Mouse (Mus musculus): Measurements from ENCODE around the gene Mapk8ip2. TPM values are rescaled to one million over a fixed set of nuclear protein-coding genes. Genes with fewer than 3 reads are reported as not detected.

Gene Mapk8ip2
- polyA plus RNA-seq, 1 experiment from 2014 or later = 0.41 TPM

GRCm38 (mm10) chr15:89463334-89464235 lies 9.9 kb downstream of the Mapk8ip2 start:
- peaks cover 3% of the 10 kb centered on the region; the same call in 1 of the 2 replicates for H3K27me3 ChIP-seq (ENCODE audit: control insufficient read depth, insufficient read depth, low read length)
- H3K9me3 ChIP-seq (ENCODE audit: control insufficient read depth, low read length) = no peaks in the 10 kb centered on the region
- no peak overlapping the region for H3K4me2 ChIP-seq (ENCODE audit: low read length)
- no peaks in the 10 kb centered on the region for H3K4me1 ChIP-seq (ENCODE audit: control insufficient read depth in 2 of 2, insufficient read depth in 2 of 2, low read length in 2 of 2)
- no peak for ATAC-seq (ENCODE audit: insufficient number of reproducible peaks, insufficient read depth, low FRiP score, low read depth)
- WGBS = 39% methylated on average over 5 of the region's 5 CpGs
- H3K4me3 ChIP-seq (ENCODE audit: control insufficient read depth in 1 of 2, insufficient read depth in 1 of 2, low read depth in 1 of 2, low read length in 2 of 2) = no peak overlapping the region
- no peaks in the 10 kb centered on the region for H3K36me3 ChIP-seq (ENCODE audit: control insufficient read depth, insufficient read depth, low read length)
- no peak overlapping the region for H3K9ac ChIP-seq (ENCODE audit: low read length)
- no peak overlapping the region for H3K27ac ChIP-seq (replicated peaks in 1 of 2; ENCODE audit: control insufficient read depth in 1 of 2, insufficient read depth in 1 of 2, low read depth in 2 of 2, low read length in 2 of 2)

DNA sequence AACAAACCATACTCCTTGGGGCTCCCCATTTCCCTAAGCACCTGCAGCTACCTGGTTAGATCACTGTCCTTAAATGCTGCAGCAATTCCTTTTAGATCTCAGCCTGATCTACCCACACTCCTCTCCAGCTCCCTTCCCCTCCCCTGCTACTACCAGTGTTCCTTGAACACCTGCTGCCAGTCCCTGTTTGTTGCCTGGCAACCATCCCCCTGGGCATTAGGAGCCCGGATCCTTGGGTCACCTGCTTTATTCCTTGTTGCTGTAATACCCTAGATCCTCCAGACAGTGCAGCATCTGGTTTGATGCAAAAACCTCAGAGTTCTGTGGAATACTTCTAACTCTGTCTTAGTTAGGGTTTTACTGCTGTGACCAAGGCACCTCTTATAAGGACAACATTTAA lies 11.3 kb downstream of the Mapk8ip2 start:
- Histone ChIP-seq H3K9ac (ENCODE audit: low read length) (no peak overlapping the region), H3K4me2 (ENCODE audit: low read length) (no peak overlapping the region), H3K27me3 (ENCODE audit: control insufficient read depth, insufficient read depth, low read length) (no peaks in the 10 kb centered on the region; the same call in 1 of the 2 replicates), H3K9me3 (ENCODE audit: control insufficient read depth, low read length) (no peaks in the 10 kb centered on the region), H3K27ac (replicated peaks in 1 of 2; ENCODE audit: control insufficient read depth in 1 of 2, insufficient read depth in 1 of 2, low read depth in 2 of 2, low read length in 2 of 2) (no peak overlapping the region), H3K4me3 (ENCODE audit: control insufficient read depth in 1 of 2, insufficient read depth in 1 of 2, low read depth in 1 of 2, low read length in 2 of 2) (no peak overlapping the region), H3K36me3 (ENCODE audit: control insufficient read depth, insufficient read depth, low read length) (no peaks in the 10 kb centered on the region), H3K4me1 (ENCODE audit: control insufficient read depth in 2 of 2, insufficient read depth in 2 of 2, low read length in 2 of 2) (no peaks in the 10 kb centered on the region)
- ATAC-seq (ENCODE audit: insufficient number of reproducible peaks, insufficient read depth, low FRiP score, low read depth) = no peak
- 9% methylated on average over 1 of the region's 1 CpGs for WGBS

DNA sequence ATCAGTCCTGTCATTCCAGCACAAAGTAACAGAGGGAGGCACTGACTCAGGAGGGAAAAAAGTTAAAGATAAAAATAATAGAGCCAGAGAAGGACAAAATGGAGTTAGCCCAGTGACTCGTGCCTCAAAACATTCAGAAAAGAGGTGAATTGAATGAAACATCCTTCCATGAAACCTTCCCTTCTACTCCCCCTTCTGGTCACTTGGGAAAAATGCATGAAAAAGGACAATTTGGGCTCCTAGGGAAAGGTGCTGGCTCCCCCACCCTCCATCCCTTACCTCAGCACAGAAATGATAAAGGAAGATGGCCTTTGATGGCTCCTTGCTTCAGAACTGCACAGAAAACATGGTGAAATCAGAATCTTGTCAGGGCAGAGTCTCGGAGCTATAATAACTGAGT lies 14.9 kb downstream of the Mapk8ip2 start:
- H3K36me3 ChIP-seq (ENCODE audit: control insufficient read depth, insufficient read depth, low read length) = no peaks in the 10 kb centered on the region
- no peak overlapping the region for H3K4me2 ChIP-seq (ENCODE audit: low read length)
- no peak overlapping the region for H3K4me3 ChIP-seq (ENCODE audit: control insufficient read depth in 1 of 2, insufficient read depth in 1 of 2, low read depth in 1 of 2, low read length in 2 of 2)
- WGBS = 36% methylated on average over 2 of the region's 2 CpGs
- H3K9me3 ChIP-seq (ENCODE audit: control insufficient read depth, low read length) = no peaks in the 10 kb centered on the region
- no peak overlapping the region for H3K9ac ChIP-seq (ENCODE audit: low read length)
- no peaks in the 10 kb centered on the region for H3K4me1 ChIP-seq (ENCODE audit: control insufficient read depth in 2 of 2, insufficient read depth in 2 of 2, low read length in 2 of 2)
- no peak overlapping the region for H3K27ac ChIP-seq (replicated peaks in 1 of 2; ENCODE audit: control insufficient read depth in 1 of 2, insufficient read depth in 1 of 2, low read depth in 2 of 2, low read length in 2 of 2)
- H3K27me3 ChIP-seq (ENCODE audit: control insufficient read depth, insufficient read depth, low read length) = no peaks in the 10 kb centered on the region
- ATAC-seq (ENCODE audit: insufficient number of reproducible peaks, insufficient read depth, low FRiP score, low read depth) = no peak

GRCm38 (mm10) chr15:89471476-89471875 lies 17.8 kb downstream of the Mapk8ip2 start:
- Histone ChIP-seq H3K27me3 (ENCODE audit: control insufficient read depth, insufficient read depth, low read length) (no peaks in the 10 kb centered on the region), H3K4me1 (ENCODE audit: control insufficient read depth in 2 of 2, insufficient read depth in 2 of 2, low read length in 2 of 2) (peaks cover 5 to 9% of the 10 kb centered on the region in 2 experiments; a peak in 3 of 4 replicates), H3K4me2 (ENCODE audit: low read length) (no peak overlapping the region), H3K27ac (replicated peaks in 1 of 2; ENCODE audit: control insufficient read depth in 1 of 2, insufficient read depth in 1 of 2, low read depth in 2 of 2, low read length in 2 of 2) (no peak overlapping the region), H3K36me3 (ENCODE audit: control insufficient read depth, insufficient read depth, low read length) (no peaks in the 10 kb centered on the region), H3K9ac (ENCODE audit: low read length) (no peak overlapping the region), H3K4me3 (ENCODE audit: control insufficient read depth in 1 of 2, insufficient read depth in 1 of 2, low read depth in 1 of 2, low read length in 2 of 2) (no peak overlapping the region), H3K9me3 (ENCODE audit: control insufficient read depth, low read length) (no peaks in the 10 kb centered on the region)
- 83% methylated on average over 4 of the region's 4 CpGs for WGBS
- ATAC-seq (ENCODE audit: insufficient number of reproducible peaks, insufficient read depth, low FRiP score, low read depth) = no peak

- H3K36me3 ChIP-seq (ENCODE audit: control insufficient read depth, insufficient read depth, low read length) = no peaks in the 10 kb centered on the region
- H3K4me2 ChIP-seq (ENCODE audit: low read length) = no peak overlapping the region
- no peaks in the 10 kb centered on the region for H3K27me3 ChIP-seq (ENCODE audit: control insufficient read depth, insufficient read depth, low read length)
- H3K27ac ChIP-seq (replicated peaks in 1 of 2; ENCODE audit: control insufficient read depth in 1 of 2, insufficient read depth in 1 of 2, low read depth in 2 of 2, low read length in 2 of 2) = no peak overlapping the region
- no peak for ATAC-seq (ENCODE audit: insufficient number of reproducible peaks, insufficient read depth, low FRiP score, low read depth)
- no peaks in the 10 kb centered on the region for H3K9me3 ChIP-seq (ENCODE audit: control insufficient read depth, low read length)
- no peak overlapping the region for H3K9ac ChIP-seq (ENCODE audit: low read length)
- H3K4me1 ChIP-seq (ENCODE audit: control insufficient read depth in 2 of 2, insufficient read depth in 2 of 2, low read length in 2 of 2) = peaks cover 5 to 14% of the 10 kb centered on the region in 2 experiments; a peak in 3 of 4 replicates
- no peak overlapping the region for H3K4me3 ChIP-seq (ENCODE audit: control insufficient read depth in 1 of 2, insufficient read depth in 1 of 2, low read depth in 1 of 2, low read length in 2 of 2)
- whole genome bisulfite sequencing = 63% methylated on average over 9 of the region's 9 CpGs
These were observed 19.7 kb downstream of the Mapk8ip2 start for GRCm38 (mm10) chr15:89473370-89473769.

GRCm38 (mm10) chr15:89473921-89474320 lies 20.2 kb downstream of the Mapk8ip2 start:
- Histone ChIP-seq H3K9ac (ENCODE audit: low read length) (no peak overlapping the region), H3K36me3 (ENCODE audit: control insufficient read depth, insufficient read depth, low read length) (no peaks in the 10 kb centered on the region), H3K27me3 (ENCODE audit: control insufficient read depth, insufficient read depth, low read length) (no peaks in the 10 kb centered on the region), H3K4me3 (ENCODE audit: control insufficient read depth in 1 of 2, insufficient read depth in 1 of 2, low read depth in 1 of 2, low read length in 2 of 2) (no peak overlapping the region), H3K9me3 (ENCODE audit: control insufficient read depth, low read length) (no peaks in the 10 kb centered on the region), H3K4me2 (ENCODE audit: low read length) (no peak overlapping the region), H3K4me1 (ENCODE audit: control insufficient read depth in 2 of 2, insufficient read depth in 2 of 2, low read length in 2 of 2) (peaks cover 5 to 14% of the 10 kb centered on the region in 2 experiments; a peak in 3 of 4 replicates), H3K27ac (replicated peaks in 1 of 2; ENCODE audit: control insufficient read depth in 1 of 2, insufficient read depth in 1 of 2, low read depth in 2 of 2, low read length in 2 of 2) (no peak overlapping the region)
- WGBS = 95% methylated on average over 8 of the region's 8 CpGs
- ATAC-seq (ENCODE audit: insufficient number of reproducible peaks, insufficient read depth, low FRiP score, low read depth) = no peak

DNA sequence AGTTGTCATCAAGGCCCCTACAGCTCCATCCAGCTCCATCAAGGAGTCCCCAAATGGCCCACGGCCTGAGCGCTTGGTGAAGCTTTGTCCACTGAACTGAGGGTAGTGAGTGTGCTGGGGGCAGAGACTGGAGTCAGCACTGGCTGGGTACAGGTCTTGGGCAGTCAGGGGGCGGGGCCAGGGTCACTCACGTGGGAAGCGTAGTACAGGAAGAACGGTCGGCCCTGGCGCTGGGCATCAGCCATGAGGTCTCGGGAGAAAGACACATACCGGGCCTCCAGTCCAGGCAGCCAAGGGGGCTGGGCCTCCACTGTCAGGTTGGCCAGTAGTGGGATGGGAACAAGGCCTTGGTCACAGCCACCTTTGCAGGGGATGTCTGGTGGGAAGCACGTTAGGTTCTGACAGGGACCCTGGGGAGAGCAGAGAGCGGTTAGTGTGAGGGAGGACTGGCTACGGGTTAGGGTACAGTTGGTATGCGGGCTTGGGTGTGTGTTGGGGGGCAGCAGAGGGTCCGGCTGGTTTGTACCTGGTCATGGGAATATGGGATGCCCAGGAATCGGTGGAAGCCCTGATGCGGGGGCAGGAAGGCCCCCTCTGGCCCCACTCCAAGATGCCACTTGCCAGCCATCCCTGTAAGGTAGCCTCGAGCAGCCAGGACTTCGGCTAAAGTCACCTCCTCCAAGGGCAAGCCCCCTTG lies 21.0 kb downstream of the Mapk8ip2 start:
- Histone ChIP-seq H3K27me3 (ENCODE audit: control insufficient read depth, insufficient read depth, low read length) (no peaks in the 10 kb centered on the region), H3K4me1 (ENCODE audit: control insufficient read depth in 2 of 2, insufficient read depth in 2 of 2, low read length in 2 of 2) (peaks cover 5 to 14% of the 10 kb centered on the region in 2 experiments; a peak in 3 of 4 replicates), H3K36me3 (ENCODE audit: control insufficient read depth, insufficient read depth, low read length) (no peaks in the 10 kb centered on the region), H3K4me2 (ENCODE audit: low read length) (no peak overlapping the region), H3K4me3 (ENCODE audit: control insufficient read depth in 1 of 2, insufficient read depth in 1 of 2, low read depth in 1 of 2, low read length in 2 of 2) (no peak overlapping the region), H3K9me3 (ENCODE audit: control insufficient read depth, low read length) (no peaks in the 10 kb centered on the region), H3K27ac (replicated peaks in 1 of 2; ENCODE audit: control insufficient read depth in 1 of 2, insufficient read depth in 1 of 2, low read depth in 2 of 2, low read length in 2 of 2) (no peak overlapping the region), H3K9ac (ENCODE audit: low read length) (no peak overlapping the region)
- WGBS = 93% methylated on average over 19 of the region's 19 CpGs
- ATAC-seq (ENCODE audit: insufficient number of reproducible peaks, insufficient read depth, low FRiP score, low read depth) = no peak
